Mouse (Mus musculus): Measurements from ENCODE around the gene Ptdss2.

GRCm38 (mm10) chr7:141103161-141103560 lies 19.0 kb upstream of the Ptdss2 start:
- TF ChIP-seq CTCF (IDR thresholded peaks at IDR 0.05; ENCODE audit: insufficient read depth, low read length) (no peak), POLR2A (IDR thresholded peaks at IDR 0.05; ENCODE audit: borderline replicate concordance, extremely low read depth, low read depth, low read length) (no peak)

All from lung, adult 2 months (tissue).